9 mouse cellular contexts compared by ENCODE assay signal in genomic region chr9:104535508-104535907, GRCm38 (mm10). TPM values are rescaled to one million over a fixed set of nuclear protein-coding genes. Genes with fewer than 3 reads are reported as not detected.
A peak's percentile ranks its signal among the peaks of the same experiment; 100 is the strongest.
DNase-seq lines count a peak whose midpoint lies in the region; ATAC-seq lines count a peak whose summit lies in the region.
"Had no signal": no experiment of that assay in that cellular context is flagged by ENCODE, and none has a peak within 500 bp of the region (broad histone marks: within the 10 kb centered on the region; RNA-seq: fewer than 3 reads in every experiment).

No protein-coding gene starts in this region.

- H3K4me3 ChIP-seq in kidney, embryonic 16.5 days (ENCODE audit: low read length), result no peak overlapping the region
- H3K4me3 ChIP-seq: embryonic facial prominence, embryonic 10.5 days had no signal

- ATAC-seq in kidney, embryonic 16.5 days (ENCODE audit: low FRiP score, low TSS enrichment), result no peak

- no peak overlapping the region for H3K9ac ChIP-seq in kidney, embryonic 16.5 days (replicated peaks; ENCODE audit: low read length)

- no peaks in the 10 kb centered on the region for H3K9me3 ChIP-seq in kidney, embryonic 16.5 days (ENCODE audit: low read length)
- H3K9me3 ChIP-seq: embryonic facial prominence, embryonic 10.5 days had no signal

- DNase-seq in kidney, postnatal 10 days, result peak; percentile 6
- peak; percentile 9 for DNase-seq in thymus, postnatal 0 days (ENCODE audit: low spot score)
- DNase-seq in thymus, postnatal 10 days (ENCODE audit: low spot score in 2 of 2), result no peak
- peak; percentile 1 for DNase-seq in embryo, embryonic 11 days
- no peak for DNase-seq in adrenal gland, postnatal 10 days
- DNase-seq in adrenal gland, adult 8-10 months, result no peak

- no peaks in the 10 kb centered on the region for H3K27me3 ChIP-seq in kidney, embryonic 16.5 days (ENCODE audit: insufficient read depth, low read length)

- WGBS in kidney, embryonic 16.5 days, result 55% methylated on average over 6 of the region's 6 CpGs

- no peak overlapping the region for H3K27ac ChIP-seq in kidney, embryonic 16.5 days (ENCODE audit: low read length)
- H3K27ac ChIP-seq: embryonic facial prominence, embryonic 10.5 days had no signal

- no peak overlapping the region for H3K4me2 ChIP-seq in kidney, embryonic 16.5 days (replicated peaks; ENCODE audit: low read depth, low read length)

- H3K36me3 ChIP-seq in kidney, embryonic 16.5 days (ENCODE audit: insufficient read depth, low read length), result no peaks in the 10 kb centered on the region
- H3K36me3 ChIP-seq: embryonic facial prominence, embryonic 10.5 days had no signal

- H3K4me1 ChIP-seq in kidney, embryonic 16.5 days (ENCODE audit: insufficient read depth, low read length), result no peaks in the 10 kb centered on the region
- H3K4me1 ChIP-seq: embryonic facial prominence, embryonic 10.5 days had no signal

RNA-seq across cellular contexts. Expression of gene Cpne4, which starts 11.6 kb away (rescaled TPM):
- polyA plus RNA-seq in kidney, embryonic 16.5 days (2015; fragmentation: Nextera tagmentation; extraction: Ambion mirVana), result 0.10 and 0.21 TPM in 2 replicates
- polyA plus RNA-seq in thymus, postnatal 0 days (2015; fragmentation: Nextera tagmentation; extraction: Ambion mirVana), result 0.26 and 0.37 TPM in 2 replicates
- total RNA-seq in adrenal gland, postnatal 10 days (2021), result under 1 TPM; 0.15 to 0.36 TPM
- under 1 TPM in 3 of 4 experiments, not detected in 1; 0.19 to 0.45 (median 0.37) TPM for total RNA-seq in adrenal gland, adult 8-10 months (2022)
- total RNA-seq: hematopoietic stem cell, adult 5-6 weeks had no signal

Comparison
In these comparisons a context has a peak if more than half of its experiments do, and no peak if none do; other contexts are left out.
1. DNase-seq: peak in kidney, postnatal 10 days (single experiment), thymus, postnatal 0 days (single experiment) and embryo, embryonic 11 days (single experiment); none in thymus, postnatal 10 days (0 of 2), adrenal gland, postnatal 10 days (single experiment) and adrenal gland, adult 8-10 months (single experiment).